Mouse (Mus musculus) heart, adult 2 months (tissue): Measurements from ENCODE around the gene Zdhhc24. TPM values are rescaled to one million over a fixed set of nuclear protein-coding genes. Genes with fewer than 3 reads are reported as not detected.

Experiments
- DNase-seq, 2 experiments: peaks; one replicate each; pipeline ENCODE4 v3.0.0; 2021
- H3K27ac ChIP-seq: fragments of 200-600 bp; 2 replicates; pipeline ENCODE4 v1.8.1; 2022
- H3K27me3 ChIP-seq: fragments of 200-500 bp; 2 replicates; pipeline ENCODE4 v1.6.1; 2012; ENCODE audit warnings: mild to moderate bottlenecking, low read length, inconsistent platforms, mixed read lengths; ENCODE audit not compliant: control insufficient read depth, insufficient read depth
- H3K36me3 ChIP-seq: fragments of 200-500 bp; 2 replicates; pipeline ENCODE4 v1.6.1; 2012; ENCODE audit warnings: low read length, inconsistent platforms; ENCODE audit not compliant: control insufficient read depth, insufficient read depth
- H3K4me1 ChIP-seq: fragments of 200-500 bp; 2 replicates; pipeline ENCODE4 v1.6.1; 2011; ENCODE audit warnings: low read length; ENCODE audit not compliant: control insufficient read depth, insufficient read depth
- H3K4me3 ChIP-seq: fragments of 200-600 bp; 2 replicates; pipeline ENCODE4 v1.8.1; 2022
- H3K79me2 ChIP-seq: fragments of 200-500 bp; replicated peaks from 2 replicates; pipeline ENCODE4 v1.6.1; 2012; ENCODE audit warnings: mild to moderate bottlenecking, inconsistent platforms, low read length, moderate library complexity, mixed read lengths; ENCODE audit not compliant: control insufficient read depth, insufficient read depth
- H3K9ac ChIP-seq: fragments of 200-500 bp; 2 replicates; pipeline ENCODE4 v1.6.1; 2012; ENCODE audit warnings: low read depth, mild to moderate bottlenecking, control low read depth, inconsistent platforms, low read length, mixed read lengths
- CTCF ChIP-seq: fragments of 200-600 bp; IDR thresholded peaks from 2 replicates; pipeline ENCODE4 v1.8.1; 2022; ENCODE audit warnings: antibody characterized with exemption, mild to moderate bottlenecking, moderate library complexity
- EP300 ChIP-seq: fragments of 200-500 bp; IDR thresholded peaks from 2 replicates; pipeline ENCODE4 v1.6.1; 2011; ENCODE audit warnings: low read depth, low read length, control low read depth; ENCODE audit not compliant: insufficient read depth
- POLR2A ChIP-seq: fragments of 200-500 bp; IDR thresholded peaks from 2 replicates; pipeline ENCODE4 v1.6.1; 2011; ENCODE audit warnings: mild to moderate bottlenecking, low read depth, low read length, control low read depth; ENCODE audit not compliant: insufficient read depth
- WGBS: fragments of 180-500 bp; shearing (Covaris S2); methylation state at CpG from one replicate; pipeline ENCODE4 v1.1.7; 2018; 5-methylcytosine and 5-hydroxymethylcytosine counted together
- intact Hi-C: fragments of 180-260 bp; cut with DNase I; formaldehyde crosslinking; loops from one replicate; pipeline ENCODE4 v1.15.1; 2025
- polyA plus RNA-seq: library from polyadenylated mRNA; depleted of rRNA; stranded (reverse); fragments of >200 nt; gene quantifications from 2 replicates; pipeline ENCODE4 v1.2.3, GENCODE M21; 2012
- total RNA-seq, 2 experiments: library from RNA; stranded (reverse); gene quantifications; 2 replicates each; pipeline ENCODE4 v1.2.3; 2021

Zdhhc24 gene
- total and polyA plus RNA-seq, 3 experiments = 2.3 to 7.8 (median 3.0) TPM

- no peak overlapping the region for H3K9ac ChIP-seq
- no peaks in the 10 kb centered on the region for H3K79me2 ChIP-seq
- no peak overlapping the region for H3K4me3 ChIP-seq
- no peaks in the 10 kb centered on the region for H3K36me3 ChIP-seq
- intact Hi-C loops = no loop called here
- no peak for DNase-seq
- H3K27me3 ChIP-seq = no peaks in the 10 kb centered on the region
- WGBS = 80% methylated on average over 4 of the region's 4 CpGs
- H3K4me1 ChIP-seq = no peaks in the 10 kb centered on the region
- no peak overlapping the region for H3K27ac ChIP-seq
- no peak for TF ChIP-seq CTCF
- TF ChIP-seq EP300 = no peak
- TF ChIP-seq POLR2A = no peak
Observed at GRCm38 (mm10) chr19:4883961-4884360, 5.5 kb downstream of the Zdhhc24 start.

GRCm38 (mm10) chr19:4889791-4890190 is 11.3 kb downstream of the Zdhhc24 start:
- peak in 1 of 2 experiments; percentile 21 for DNase-seq
- Histone ChIP-seq H3K27me3 (no peaks in the 10 kb centered on the region), H3K27ac (no peak overlapping the region), H3K79me2 (no peaks in the 10 kb centered on the region), H3K9ac (no peak overlapping the region), H3K4me1 (no peaks in the 10 kb centered on the region), H3K36me3 (no peaks in the 10 kb centered on the region), H3K4me3 (no peak overlapping the region)
- 58% methylated on average over 10 of the region's 10 CpGs for WGBS
- intact Hi-C loops = no loop called here
- TF ChIP-seq CTCF (no peak), POLR2A (no peak)

GRCm38 (mm10) chr19:4891798-4892197 is 13.3 kb downstream of the Zdhhc24 start:
- no peak overlapping the region for H3K9ac ChIP-seq
- intact Hi-C loops = no loop called here
- H3K36me3 ChIP-seq = no peaks in the 10 kb centered on the region
- DNase-seq = no peak
- TF ChIP-seq EP300 = no peak
- no peak for TF ChIP-seq CTCF
- TF ChIP-seq POLR2A = no peak
- no peaks in the 10 kb centered on the region for H3K27me3 ChIP-seq
- H3K27ac ChIP-seq = no peak overlapping the region
- no peak overlapping the region for H3K4me3 ChIP-seq
- no peaks in the 10 kb centered on the region for H3K79me2 ChIP-seq
- WGBS = 73% methylated on average over 3 of the region's 3 CpGs
- H3K4me1 ChIP-seq = no peaks in the 10 kb centered on the region

GRCm38 (mm10) chr19:4896780-4897520 is 18.5 kb downstream of the Zdhhc24 start:
- WGBS = 72% methylated on average over 21 of the region's 21 CpGs
- Histone ChIP-seq H3K4me1 (no peaks in the 10 kb centered on the region), H3K36me3 (no peaks in the 10 kb centered on the region), H3K79me2 (no peaks in the 10 kb centered on the region), H3K27me3 (no peaks in the 10 kb centered on the region), H3K4me3 (no peak overlapping the region), H3K27ac (no peak overlapping the region), H3K9ac (no peak overlapping the region)
- TF ChIP-seq CTCF = no peak
- TF ChIP-seq POLR2A = no peak
- no peak for TF ChIP-seq EP300
- intact Hi-C loops = no loop called here
- no peak for DNase-seq

- H3K4me1 ChIP-seq = no peaks in the 10 kb centered on the region
- intact Hi-C loops = no loop called here
- no peaks in the 10 kb centered on the region for H3K36me3 ChIP-seq
- no peak overlapping the region for H3K9ac ChIP-seq
- no peak for DNase-seq
- H3K79me2 ChIP-seq = no peaks in the 10 kb centered on the region
- WGBS = 71% methylated on average over 9 of the region's 9 CpGs
- H3K27ac ChIP-seq = no peak overlapping the region
- no peak overlapping the region for H3K4me3 ChIP-seq
- no peak for TF ChIP-seq EP300
- no peak for TF ChIP-seq POLR2A
- no peak for TF ChIP-seq CTCF
- H3K27me3 ChIP-seq = no peaks in the 10 kb centered on the region
Observed at GRCm38 (mm10) chr19:4898972-4899371, 20.5 kb downstream of the Zdhhc24 start.

- Histone ChIP-seq H3K27me3 (no peaks in the 10 kb centered on the region), H3K9ac (no peak overlapping the region), H3K36me3 (no peaks in the 10 kb centered on the region), H3K4me1 (no peaks in the 10 kb centered on the region), H3K79me2 (no peaks in the 10 kb centered on the region), H3K27ac (no peak overlapping the region), H3K4me3 (no peak overlapping the region)
- no peak for DNase-seq
- 77% methylated on average over 3 of the region's 3 CpGs for WGBS
- no peak for TF ChIP-seq EP300
- TF ChIP-seq CTCF = no peak
- no peak for TF ChIP-seq POLR2A
- intact Hi-C loops = no loop called here
Observed at GRCm38 (mm10) chr19:4899888-4900287, 21.4 kb downstream of the Zdhhc24 start.
